Comparison of ENCODE assay signal across 8 mouse cellular contexts in the genomic region with DNA sequence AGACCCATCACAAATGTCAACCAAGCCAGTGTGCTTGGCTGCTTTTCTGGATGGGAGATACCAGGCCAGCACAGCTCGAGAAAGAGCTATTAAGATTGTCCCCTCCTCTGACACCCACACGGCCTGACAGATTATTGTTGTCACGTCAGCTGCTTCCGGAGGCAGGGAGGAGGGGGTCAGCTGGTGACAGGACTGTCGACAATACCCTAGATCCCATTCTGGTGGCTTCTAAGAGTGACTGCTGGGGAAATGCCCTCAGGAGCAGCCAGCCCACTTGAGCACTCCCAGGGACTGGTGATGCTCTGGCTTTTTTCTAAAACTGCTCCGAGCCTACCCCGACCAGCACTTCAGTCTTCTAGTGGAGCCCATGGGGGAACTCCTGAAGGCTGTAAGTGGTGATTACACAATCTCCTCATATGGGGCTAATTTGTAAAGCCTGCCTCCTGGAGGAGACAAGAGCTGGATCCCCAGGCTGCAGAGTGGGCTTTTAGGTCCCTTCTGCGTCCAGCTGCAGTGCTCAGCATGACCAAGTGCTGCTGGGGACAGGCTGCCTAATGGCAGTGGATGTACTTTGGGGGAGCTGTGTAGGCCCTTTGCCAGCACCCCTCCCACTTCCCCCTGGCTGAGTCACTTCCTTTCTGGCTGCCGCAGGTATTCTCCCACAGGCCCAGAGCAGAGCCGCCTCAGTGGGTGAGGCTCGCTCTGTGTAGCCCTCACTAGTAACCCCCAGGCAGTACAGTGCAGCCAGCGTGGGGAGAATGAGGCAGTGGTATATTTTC. TPM values are rescaled to one million over a fixed set of nuclear protein-coding genes. Genes with fewer than 3 reads are reported as not detected.
DNase-seq lines count a peak whose midpoint lies in the region; ATAC-seq and TF ChIP-seq lines count a peak whose summit lies in the region.

No protein-coding gene starts in this region.

- H3K27ac ChIP-seq in forebrain, embryonic 12.5 days = peak overlapping the region; percentile 60
- H3K27ac ChIP-seq in heart, postnatal 0 days (ENCODE audit: low read depth) = peak overlapping the region; percentile 95
- peak overlapping the region; percentile 76 for H3K27ac ChIP-seq in liver, embryonic 16.5 days (ENCODE audit: low read length)
- H3K27ac ChIP-seq in neural tube, embryonic 14.5 days (ENCODE audit: low read depth, low read length) = peak overlapping the region; percentile 78

- ATAC-seq in forebrain, embryonic 12.5 days (ENCODE audit: low FRiP score) = peak; percentile 39
- peak; percentile 78 for ATAC-seq in heart, postnatal 0 days (ENCODE audit: insufficient read depth, low read depth)
- ATAC-seq in liver, embryonic 16.5 days (ENCODE audit: low read depth) = peak; percentile 64
- peak; percentile 71; the same call in 1 of the 2 replicates for ATAC-seq in neural tube, embryonic 14.5 days (ENCODE audit: low read depth)

- peak overlapping the region; percentile 30; the same call in 1 of the 2 replicates for H3K9ac ChIP-seq in forebrain, embryonic 12.5 days
- H3K9ac ChIP-seq in heart, postnatal 0 days (replicated peaks; ENCODE audit: low read depth, low read length) = peak overlapping the region; percentile 35
- H3K9ac ChIP-seq in liver, embryonic 16.5 days (ENCODE audit: low read depth, low read length) = peak overlapping the region; percentile 34
- peak overlapping the region; percentile 37 for H3K9ac ChIP-seq in neural tube, embryonic 14.5 days (replicated peaks; ENCODE audit: low read depth, low read length)

- peaks cover 43% of the 10 kb centered on the region for H3K4me1 ChIP-seq in forebrain, embryonic 12.5 days
- H3K4me1 ChIP-seq in heart, postnatal 0 days (ENCODE audit: control insufficient read depth, insufficient read depth) = peaks cover 52% of the 10 kb centered on the region
- H3K4me1 ChIP-seq in liver, embryonic 16.5 days (ENCODE audit: control insufficient read depth, low read depth, low read length) = peaks cover 46% of the 10 kb centered on the region
- peaks cover 38% of the 10 kb centered on the region for H3K4me1 ChIP-seq in neural tube, embryonic 14.5 days (ENCODE audit: control insufficient read depth, insufficient read depth, low read length)

- peak; percentile 50; the same call in 1 of the 2 replicates for TF ChIP-seq EP300 in heart, postnatal 0 days (IDR thresholded peaks at IDR 0.05; ENCODE audit: low read depth)

- TF ChIP-seq CTCF in heart, postnatal 0 days (IDR thresholded peaks at IDR 0.05; ENCODE audit: low read depth) = peak; percentile 30; the same call in 1 of the 2 replicates

- no peak overlapping the region for H3K4me3 ChIP-seq in forebrain, embryonic 12.5 days (replicated peaks)
- H3K4me3 ChIP-seq in heart, postnatal 0 days (ENCODE audit: low read depth, low read length) = peak overlapping the region; percentile 14; the same call in 1 of the 2 replicates
- H3K4me3 ChIP-seq in liver, embryonic 16.5 days (ENCODE audit: low read depth, low read length) = no peak overlapping the region
- no peak overlapping the region for H3K4me3 ChIP-seq in neural tube, embryonic 14.5 days (ENCODE audit: low read depth, low read length)

- no peaks in the 10 kb centered on the region for H3K27me3 ChIP-seq in forebrain, embryonic 12.5 days
- no peaks in the 10 kb centered on the region for H3K27me3 ChIP-seq in heart, postnatal 0 days (ENCODE audit: control insufficient read depth, insufficient read depth, low read length)
- H3K27me3 ChIP-seq in liver, embryonic 16.5 days (ENCODE audit: control insufficient read depth, insufficient read depth, low read depth, low read length) = no peaks in the 10 kb centered on the region
- H3K27me3 ChIP-seq in neural tube, embryonic 14.5 days (ENCODE audit: control insufficient read depth, insufficient read depth, low read length) = no peaks in the 10 kb centered on the region

- peak; percentile 84 to 88 for DNase-seq in B cell, adult 2 months
- DNase-seq in adrenal gland, postnatal 10 days = peak; percentile 85
- DNase-seq in heart, postnatal 0 days (ENCODE audit: low spot score) = peak; percentile 84
- DNase-seq in kidney, postnatal 36 days = peak; percentile 88 to 90
- peak; percentile 78 for DNase-seq in testis, postnatal 10 days (ENCODE audit: low spot score)

- H3K36me3 ChIP-seq in forebrain, embryonic 12.5 days (replicated peaks) = no peaks in the 10 kb centered on the region
- no peaks in the 10 kb centered on the region for H3K36me3 ChIP-seq in heart, postnatal 0 days (replicated peaks; ENCODE audit: control insufficient read depth, insufficient read depth, low read length)
- H3K36me3 ChIP-seq in liver, embryonic 16.5 days (ENCODE audit: control insufficient read depth, insufficient read depth) = no peaks in the 10 kb centered on the region
- H3K36me3 ChIP-seq in neural tube, embryonic 14.5 days (ENCODE audit: control insufficient read depth, insufficient read depth, low read length) = no peaks in the 10 kb centered on the region

- no peaks in the 10 kb centered on the region for H3K9me3 ChIP-seq in forebrain, embryonic 12.5 days
- no peaks in the 10 kb centered on the region for H3K9me3 ChIP-seq in heart, postnatal 0 days (replicated peaks; ENCODE audit: control insufficient read depth, low read length)
- no peaks in the 10 kb centered on the region for H3K9me3 ChIP-seq in liver, embryonic 16.5 days (replicated peaks; ENCODE audit: control insufficient read depth, low read length)
- H3K9me3 ChIP-seq in neural tube, embryonic 14.5 days (ENCODE audit: control insufficient read depth, low read length) = no peaks in the 10 kb centered on the region

- WGBS in forebrain, embryonic 12.5 days = 13% methylated on average over 12 of the region's 12 CpGs
- WGBS in heart, postnatal 0 days = 0% methylated on average over 12 of the region's 12 CpGs
- WGBS in liver, embryonic 16.5 days (ENCODE audit: insufficient replicate concordance) = 13% methylated on average over 12 of the region's 12 CpGs
- 7% methylated on average over 12 of the region's 12 CpGs for WGBS in neural tube, embryonic 14.5 days

- H3K4me2 ChIP-seq in forebrain, embryonic 12.5 days = peak overlapping the region; percentile 6; the same call in 1 of the 2 replicates
- peak overlapping the region; percentile 52 for H3K4me2 ChIP-seq in heart, postnatal 0 days (ENCODE audit: low read depth, low read length)
- peak overlapping the region; percentile 30 for H3K4me2 ChIP-seq in liver, embryonic 16.5 days (ENCODE audit: low read depth, low read length)
- peak overlapping the region; percentile 24 for H3K4me2 ChIP-seq in neural tube, embryonic 14.5 days (ENCODE audit: low read depth, low read length)

RNA-seq across cellular contexts. Expression of a gene that starts 6.8 kb away (rescaled TPM):
- 10 to 100 TPM; 48.4 to 53.0 TPM for total RNA-seq in adrenal gland, postnatal 10 days (2021)
- 42.8 and 48.5 TPM in 2 replicates for polyA plus RNA-seq in forebrain, embryonic 12.5 days (2016; fragmentation: Nextera tagmentation; extraction: Ambion mirVana)
- 19.9 and 22.8 TPM in 2 replicates for total RNA-seq in heart, postnatal 0 days (2014; rRNA removed; ENCODE audit: low replicate concordance)
- polyA plus RNA-seq in heart, postnatal 0 days (2015; fragmentation: Nextera tagmentation; extraction: Ambion mirVana) = 14.2 and 17.3 TPM in 2 replicates
- 12.7 and 12.9 TPM in 2 replicates for polyA plus RNA-seq in liver, embryonic 16.5 days (2015; fragmentation: Nextera tagmentation; extraction: Ambion mirVana)
- 15.2 and 21.8 TPM in 2 replicates for polyA plus RNA-seq in neural tube, embryonic 14.5 days (2014; fragmentation: Nextera tagmentation; extraction: Ambion mirVana)

RNA-seq across cellular contexts. Expression of a gene that starts 14.1 kb away (rescaled TPM):
- total RNA-seq in adrenal gland, postnatal 10 days (2021) = 10 to 100 TPM; 18.2 to 23.2 TPM
- 41.9 and 46.6 TPM in 2 replicates for polyA plus RNA-seq in forebrain, embryonic 12.5 days (2016; fragmentation: Nextera tagmentation; extraction: Ambion mirVana)
- total RNA-seq in heart, postnatal 0 days (2014; rRNA removed; ENCODE audit: low replicate concordance) = 30.9 and 186 TPM in 2 replicates
- 41.7 and 43.1 TPM in 2 replicates for polyA plus RNA-seq in heart, postnatal 0 days (2015; fragmentation: Nextera tagmentation; extraction: Ambion mirVana)
- 23.3 and 25.3 TPM in 2 replicates for polyA plus RNA-seq in liver, embryonic 16.5 days (2015; fragmentation: Nextera tagmentation; extraction: Ambion mirVana)
- polyA plus RNA-seq in neural tube, embryonic 14.5 days (2014; fragmentation: Nextera tagmentation; extraction: Ambion mirVana) = 46.4 and 48.3 TPM in 2 replicates

RNA-seq across cellular contexts. Expression of a gene that starts 37.0 kb away (rescaled TPM):
- total RNA-seq in adrenal gland, postnatal 10 days (2021) = 10 to 100 TPM; 36.3 to 41.2 TPM
- 13.1 and 15.9 TPM in 2 replicates for polyA plus RNA-seq in forebrain, embryonic 12.5 days (2016; fragmentation: Nextera tagmentation; extraction: Ambion mirVana)
- total RNA-seq in heart, postnatal 0 days (2014; rRNA removed; ENCODE audit: low replicate concordance) = 53.1 and 69.1 TPM in 2 replicates
- 26.8 and 28.5 TPM in 2 replicates for polyA plus RNA-seq in heart, postnatal 0 days (2015; fragmentation: Nextera tagmentation; extraction: Ambion mirVana)
- 11.6 and 13.0 TPM in 2 replicates for polyA plus RNA-seq in liver, embryonic 16.5 days (2015; fragmentation: Nextera tagmentation; extraction: Ambion mirVana)
- 5.4 and 14.6 TPM in 2 replicates for polyA plus RNA-seq in neural tube, embryonic 14.5 days (2014; fragmentation: Nextera tagmentation; extraction: Ambion mirVana)

RNA-seq across cellular contexts. Expression of a gene that starts 52.2 kb away (rescaled TPM):
- total RNA-seq in adrenal gland, postnatal 10 days (2021) = 10 to 100 TPM in 1 of 2 experiments, 1 to 10 TPM in 1; 8.2 to 11.2 TPM
- 26.8 and 32.2 TPM in 2 replicates for polyA plus RNA-seq in forebrain, embryonic 12.5 days (2016; fragmentation: Nextera tagmentation; extraction: Ambion mirVana)
- 1.4 and 5.9 TPM in 2 replicates for total RNA-seq in heart, postnatal 0 days (2014; rRNA removed; ENCODE audit: low replicate concordance)
- 3.8 and 4.2 TPM in 2 replicates for polyA plus RNA-seq in heart, postnatal 0 days (2015; fragmentation: Nextera tagmentation; extraction: Ambion mirVana)
- polyA plus RNA-seq in liver, embryonic 16.5 days (2015; fragmentation: Nextera tagmentation; extraction: Ambion mirVana) = 1.4 TPM in 2 replicates
- 30.2 and 40.2 TPM in 2 replicates for polyA plus RNA-seq in neural tube, embryonic 14.5 days (2014; fragmentation: Nextera tagmentation; extraction: Ambion mirVana)

RNA-seq across cellular contexts. Expression of a gene that starts 52.7 kb away (rescaled TPM):
- total RNA-seq in adrenal gland, postnatal 10 days (2021) = 1 to 10 TPM; 3.3 to 3.9 TPM
- 0.96 and 1.5 TPM in 2 replicates for polyA plus RNA-seq in forebrain, embryonic 12.5 days (2016; fragmentation: Nextera tagmentation; extraction: Ambion mirVana)
- total RNA-seq in heart, postnatal 0 days (2014; rRNA removed; ENCODE audit: low replicate concordance) = 2.6 TPM in 1 of 2 replicates, not detected in the other
- polyA plus RNA-seq in heart, postnatal 0 days (2015; fragmentation: Nextera tagmentation; extraction: Ambion mirVana) = 2.2 and 2.6 TPM in 2 replicates
- 1.1 and 1.4 TPM in 2 replicates for polyA plus RNA-seq in liver, embryonic 16.5 days (2015; fragmentation: Nextera tagmentation; extraction: Ambion mirVana)
- 0.67 and 1.5 TPM in 2 replicates for polyA plus RNA-seq in neural tube, embryonic 14.5 days (2014; fragmentation: Nextera tagmentation; extraction: Ambion mirVana)
